Comparison of ENCODE assay signal across 9 mouse cellular contexts in the genomic region with DNA sequence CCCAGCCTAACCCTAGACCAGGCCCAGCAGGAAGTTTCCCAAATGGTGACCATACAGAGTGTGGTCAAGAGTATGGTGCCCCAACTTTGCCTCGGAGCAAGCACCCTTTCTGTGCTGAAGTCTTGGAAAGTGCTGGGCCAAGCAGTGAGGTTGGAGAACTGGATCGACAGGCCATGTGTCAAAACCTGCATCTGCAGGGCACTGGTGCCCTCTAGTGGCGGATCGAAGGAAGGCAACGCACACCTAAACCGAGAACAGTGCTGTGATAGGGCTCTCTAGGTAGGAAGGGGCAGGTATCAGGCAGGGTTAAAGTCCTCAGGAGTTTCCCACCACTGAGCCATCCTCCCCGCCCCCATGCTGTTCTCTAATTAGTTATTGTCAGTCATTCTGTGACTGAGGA. TPM values are rescaled to one million over a fixed set of nuclear protein-coding genes. Genes with fewer than 3 reads are reported as not detected.
DNase-seq lines count a peak whose midpoint lies in the region; ATAC-seq lines count a peak whose summit lies in the region.
"Had no signal": no experiment of that assay in that cellular context is flagged by ENCODE, and none has a peak within 500 bp of the region (broad histone marks: within the 10 kb centered on the region; RNA-seq: fewer than 3 reads in every experiment).

No protein-coding gene starts in this region.

- H3K27me3 ChIP-seq in midbrain, embryonic 11.5 days (ENCODE audit: control insufficient read depth, insufficient read depth, low read length), result no peaks in the 10 kb centered on the region
- H3K27me3 ChIP-seq: liver, embryonic 15.5 days had no signal

- H3K4me2 ChIP-seq in midbrain, embryonic 11.5 days, result no peak overlapping the region
- H3K4me2 ChIP-seq: liver, embryonic 15.5 days had no signal

- H3K4me1 ChIP-seq in midbrain, embryonic 11.5 days (ENCODE audit: control insufficient read depth, insufficient read depth, low read length), result no peaks in the 10 kb centered on the region
- H3K4me1 ChIP-seq: liver, embryonic 15.5 days had no signal

- no peaks in the 10 kb centered on the region for H3K9me3 ChIP-seq in midbrain, embryonic 11.5 days (ENCODE audit: control insufficient read depth, low read length)
- H3K9me3 ChIP-seq: liver, embryonic 15.5 days had no signal

- H3K4me3 ChIP-seq in midbrain, embryonic 11.5 days (ENCODE audit: low read depth, low read length), result no peak overlapping the region
- H3K4me3 ChIP-seq: liver, embryonic 15.5 days had no signal

- no peak overlapping the region for H3K27ac ChIP-seq in midbrain, embryonic 11.5 days (ENCODE audit: low read depth, low read length)
- H3K27ac ChIP-seq: liver, embryonic 15.5 days had no signal

- ATAC-seq in midbrain, embryonic 11.5 days (ENCODE audit: low FRiP score), result peak; percentile 70

- WGBS in midbrain, embryonic 11.5 days, result 2% methylated on average over 7 of the region's 7 CpGs

- H3K9ac ChIP-seq in midbrain, embryonic 11.5 days (ENCODE audit: low read length), result no peak overlapping the region
- H3K9ac ChIP-seq: liver, embryonic 15.5 days had no signal

- peak; percentile 84 for DNase-seq in R1 (ENCODE audit: low read depth, low spot score)
- DNase-seq in cerebellum, adult 8-10 months, result peak; percentile 73
- DNase-seq in forelimb bud, embryonic 11.5 days (ENCODE audit: low read depth, low spot score), result peak; percentile 88
- peak; percentile 74 for DNase-seq in induced T-regulatory cell, adult 2 months (ENCODE audit: low read depth)
- DNase-seq in left cerebral cortex, adult 8-10 months (ENCODE audit: low spot score in 2 of 2), result peak; percentile 31 to 56
- DNase-seq in midbrain, embryonic 11.5 days (ENCODE audit: low spot score, missing footprints), result peak; percentile 97
- peak; percentile 69 for DNase-seq in skeletal muscle tissue, adult 2 months (ENCODE audit: low read depth, low spot score)
- DNase-seq in urinary bladder, postnatal 4 days (ENCODE audit: low spot score in 2 of 2), result peak; percentile 53 to 75

- H3K36me3 ChIP-seq in midbrain, embryonic 11.5 days (ENCODE audit: control insufficient read depth, insufficient read depth, low read length), result no peaks in the 10 kb centered on the region
- H3K36me3 ChIP-seq: liver, embryonic 15.5 days had no signal

RNA-seq across cellular contexts. Expression of gene Prr5, which starts 37.9 kb away (rescaled TPM):
- 10 to 100 TPM in 2 of 4 experiments, 1 to 10 TPM in 2; 9.1 to 13.9 (median 10.2) TPM for total RNA-seq in left cerebral cortex, adult 8-10 months (2022)
- polyA plus RNA-seq in midbrain, embryonic 11.5 days (2014; fragmentation: Nextera tagmentation; extraction: Ambion mirVana), result 7.3 and 10.9 TPM in 2 replicates

Comparison
In these comparisons a context has a peak if more than half of its experiments do, and no peak if none do; other contexts are left out.
1. DNase-seq: peak in every context shown above with its lines; median percentile 97 in midbrain, embryonic 11.5 days; 88 in forelimb bud, embryonic 11.5 days; 84 in R1; 74 in induced T-regulatory cell, adult 2 months; 73 in cerebellum, adult 8-10 months; 69 in skeletal muscle tissue, adult 2 months; 64 in urinary bladder, postnatal 4 days; 44 in left cerebral cortex, adult 8-10 months.